Mouse (Mus musculus): ENCODE measurements around the gene Cmtm6. TPM values are rescaled to one million over a fixed set of nuclear protein-coding genes. Genes with fewer than 3 reads are reported as not detected.

The Cmtm6 gene
- polyA plus RNA-seq, 1 experiment = 76.2 TPM

DNA sequence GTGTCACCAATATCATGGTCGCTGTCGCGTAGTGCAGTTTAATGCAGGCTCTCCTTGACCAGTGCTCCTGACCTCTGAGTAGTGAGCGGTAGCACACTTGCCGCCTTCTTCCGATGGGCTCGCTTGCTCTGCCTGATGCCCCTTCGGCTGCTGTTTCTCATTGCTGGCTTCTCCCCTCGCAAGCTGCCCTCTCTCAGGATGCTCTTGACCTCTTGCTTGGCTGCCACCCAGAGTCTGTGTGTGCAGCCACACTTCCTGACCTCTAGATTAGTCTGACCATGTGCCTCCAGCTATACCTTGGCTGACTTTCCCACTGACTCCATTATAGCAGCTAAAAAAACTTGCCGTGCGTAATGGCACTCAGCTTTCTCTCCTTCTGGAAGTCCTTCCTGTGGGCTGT, 5.5 kb downstream of the Cmtm6 start:
- Histone ChIP-seq H3K27me3 (ENCODE audit: control insufficient read depth, insufficient read depth, low read length) (no peaks in the 10 kb centered on the region), H3K4me3 (ENCODE audit: control insufficient read depth, insufficient read depth, low read length) (no peak overlapping the region), H3K4me1 (replicated peaks; ENCODE audit: control insufficient read depth, insufficient read depth, low read length) (peaks cover 13% of the 10 kb centered on the region), H3K36me3 (ENCODE audit: control insufficient read depth, insufficient read depth, low read length) (peaks cover 13% of the 10 kb centered on the region), H3K27ac (ENCODE audit: control insufficient read depth, insufficient read depth, low read length) (no peak overlapping the region)
- WGBS = 95% methylated on average over 11 of the region's 11 CpGs
- DNase-seq = no peak
- TF ChIP-seq POLR2A (IDR thresholded peaks at IDR 0.05; ENCODE audit: control insufficient read depth, extremely low read depth, insufficient read depth, low read length, poor library complexity) = no peak
- TF ChIP-seq CTCF (IDR thresholded peaks at IDR 0.05; ENCODE audit: borderline replicate concordance, control insufficient read depth, extremely low read depth, insufficient read depth, low read length, poor library complexity) = no peak

- H3K27ac ChIP-seq (ENCODE audit: control insufficient read depth, insufficient read depth, low read length) = no peak overlapping the region
- 87% methylated on average over 9 of the region's 9 CpGs for WGBS
- no peaks in the 10 kb centered on the region for H3K27me3 ChIP-seq (ENCODE audit: control insufficient read depth, insufficient read depth, low read length)
- H3K4me1 ChIP-seq (replicated peaks; ENCODE audit: control insufficient read depth, insufficient read depth, low read length) = peaks cover 14% of the 10 kb centered on the region
- DNase-seq = no peak
- peaks cover 23% of the 10 kb centered on the region for H3K36me3 ChIP-seq (ENCODE audit: control insufficient read depth, insufficient read depth, low read length)
- no peak overlapping the region for H3K4me3 ChIP-seq (ENCODE audit: control insufficient read depth, insufficient read depth, low read length)
- TF ChIP-seq POLR2A (IDR thresholded peaks at IDR 0.05; ENCODE audit: control insufficient read depth, extremely low read depth, insufficient read depth, low read length, poor library complexity) (no peak), CTCF (IDR thresholded peaks at IDR 0.05; ENCODE audit: borderline replicate concordance, control insufficient read depth, extremely low read depth, insufficient read depth, low read length, poor library complexity) (no peak)
Measured at GRCm38 (mm10) chr9:114740336-114740735, 9.4 kb downstream of the Cmtm6 start.

DNA sequence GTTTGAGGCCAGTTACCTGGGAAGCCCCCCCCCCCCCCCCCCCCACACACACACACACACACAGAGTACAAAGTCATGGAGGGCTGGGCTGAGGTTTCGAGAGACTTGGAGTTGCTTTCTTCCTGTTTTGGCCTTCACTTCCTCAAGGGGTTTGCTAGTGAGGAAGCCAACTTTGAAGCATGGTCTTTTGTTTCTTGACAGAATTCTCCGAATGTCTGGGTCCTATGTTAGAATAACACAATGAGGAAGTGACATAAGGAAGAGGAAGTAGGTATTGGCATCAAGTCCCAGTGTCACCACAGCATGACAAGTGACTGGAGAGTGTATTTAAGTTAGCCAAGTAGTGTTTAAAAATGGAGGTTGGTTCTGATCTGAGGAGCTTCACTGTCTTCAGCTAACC, 11.8 kb downstream of the Cmtm6 start:
- WGBS = 6% methylated on average over 2 of the region's 2 CpGs
- no peak for DNase-seq
- Histone ChIP-seq H3K4me3 (ENCODE audit: control insufficient read depth, insufficient read depth, low read length) (0 out of 2 replicates have a peak overlapping the region, but pooled peaks have one; percentile 4), H3K27me3 (ENCODE audit: control insufficient read depth, insufficient read depth, low read length) (no peaks in the 10 kb centered on the region), H3K27ac (ENCODE audit: control insufficient read depth, insufficient read depth, low read length) (peak overlapping the region; percentile 93), H3K36me3 (ENCODE audit: control insufficient read depth, insufficient read depth, low read length) (peaks cover 41% of the 10 kb centered on the region), H3K4me1 (replicated peaks; ENCODE audit: control insufficient read depth, insufficient read depth, low read length) (peaks cover 14% of the 10 kb centered on the region)
- TF ChIP-seq POLR2A (IDR thresholded peaks at IDR 0.05; ENCODE audit: control insufficient read depth, extremely low read depth, insufficient read depth, low read length, poor library complexity) (no peak), CTCF (IDR thresholded peaks at IDR 0.05; ENCODE audit: borderline replicate concordance, control insufficient read depth, extremely low read depth, insufficient read depth, low read length, poor library complexity) (no peak)

GRCm38 (mm10) chr9:114745163-114745562, 14.2 kb downstream of the Cmtm6 start:
- no peak for DNase-seq
- Histone ChIP-seq H3K27ac (ENCODE audit: control insufficient read depth, insufficient read depth, low read length) (no peak overlapping the region), H3K36me3 (ENCODE audit: control insufficient read depth, insufficient read depth, low read length) (peaks cover 41% of the 10 kb centered on the region), H3K4me3 (ENCODE audit: control insufficient read depth, insufficient read depth, low read length) (no peak overlapping the region), H3K4me1 (replicated peaks; ENCODE audit: control insufficient read depth, insufficient read depth, low read length) (peaks cover 13% of the 10 kb centered on the region), H3K27me3 (ENCODE audit: control insufficient read depth, insufficient read depth, low read length) (no peaks in the 10 kb centered on the region)
- 96% methylated on average over 4 of the region's 4 CpGs for WGBS
- TF ChIP-seq POLR2A (IDR thresholded peaks at IDR 0.05; ENCODE audit: control insufficient read depth, extremely low read depth, insufficient read depth, low read length, poor library complexity) (no peak), CTCF (IDR thresholded peaks at IDR 0.05; ENCODE audit: borderline replicate concordance, control insufficient read depth, extremely low read depth, insufficient read depth, low read length, poor library complexity) (no peak)

GRCm38 (mm10) chr9:114745654-114746053, 14.7 kb downstream of the Cmtm6 start:
- H3K36me3 ChIP-seq (ENCODE audit: control insufficient read depth, insufficient read depth, low read length) = peaks cover 41% of the 10 kb centered on the region

DNA sequence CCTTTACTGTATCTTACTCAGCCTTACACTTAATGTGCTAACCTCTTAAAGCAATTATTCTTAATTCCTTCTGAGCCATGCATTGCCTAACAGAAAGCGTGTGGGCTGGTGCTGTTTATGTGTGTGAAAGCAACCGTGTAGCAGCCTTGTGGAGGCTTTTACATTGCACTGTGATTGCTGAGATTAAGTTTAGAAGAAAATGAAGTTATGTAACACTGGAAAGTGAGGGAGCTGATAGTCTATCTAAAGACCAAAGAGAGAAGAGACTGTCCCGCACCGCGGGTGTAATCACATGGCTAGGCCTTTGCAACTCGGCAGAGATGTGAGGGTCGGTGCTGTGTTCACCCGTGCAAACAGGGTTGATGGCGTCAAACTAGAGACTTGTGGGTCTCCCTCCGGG, 16.1 kb downstream of the Cmtm6 start:
- DNase-seq = no peak
- H3K4me1 ChIP-seq (replicated peaks; ENCODE audit: control insufficient read depth, insufficient read depth, low read length) = peaks cover 8% of the 10 kb centered on the region

More at GRCm38 (mm10) chr9:114745654-114746053, 14.7 kb downstream of the Cmtm6 start:
- WGBS = 35% methylated on average over 4 of the region's 4 CpGs
- Histone ChIP-seq H3K4me3 (ENCODE audit: control insufficient read depth, insufficient read depth, low read length) (no peak overlapping the region), H3K4me1 (replicated peaks; ENCODE audit: control insufficient read depth, insufficient read depth, low read length) (peaks cover 10% of the 10 kb centered on the region), H3K27ac (ENCODE audit: control insufficient read depth, insufficient read depth, low read length) (no peak overlapping the region), H3K27me3 (ENCODE audit: control insufficient read depth, insufficient read depth, low read length) (no peaks in the 10 kb centered on the region)
- TF ChIP-seq CTCF (IDR thresholded peaks at IDR 0.05; ENCODE audit: borderline replicate concordance, control insufficient read depth, extremely low read depth, insufficient read depth, low read length, poor library complexity) (no peak), POLR2A (IDR thresholded peaks at IDR 0.05; ENCODE audit: control insufficient read depth, extremely low read depth, insufficient read depth, low read length, poor library complexity) (no peak)
- no peak for DNase-seq

GRCm38 (mm10) chr9:114747466-114747865, 16.6 kb downstream of the Cmtm6 start:
- peaks cover 7% of the 10 kb centered on the region for H3K4me1 ChIP-seq (replicated peaks; ENCODE audit: control insufficient read depth, insufficient read depth, low read length)
- no peaks in the 10 kb centered on the region for H3K27me3 ChIP-seq (ENCODE audit: control insufficient read depth, insufficient read depth, low read length)
- no peak for DNase-seq
- H3K36me3 ChIP-seq (ENCODE audit: control insufficient read depth, insufficient read depth, low read length) = peaks cover 41% of the 10 kb centered on the region
- TF ChIP-seq CTCF (IDR thresholded peaks at IDR 0.05; ENCODE audit: borderline replicate concordance, control insufficient read depth, extremely low read depth, insufficient read depth, low read length, poor library complexity) (no peak), POLR2A (IDR thresholded peaks at IDR 0.05; ENCODE audit: control insufficient read depth, extremely low read depth, insufficient read depth, low read length, poor library complexity) (no peak)
- no peak overlapping the region; the same call in 1 of the 2 replicates for H3K27ac ChIP-seq (ENCODE audit: control insufficient read depth, insufficient read depth, low read length)
- H3K4me3 ChIP-seq (ENCODE audit: control insufficient read depth, insufficient read depth, low read length) = no peak overlapping the region
- WGBS = 96% methylated on average over 12 of the region's 12 CpGs

More for the DNA sequence above, 16.1 kb downstream of the Cmtm6 start:
- no peak for TF ChIP-seq POLR2A (IDR thresholded peaks at IDR 0.05; ENCODE audit: control insufficient read depth, extremely low read depth, insufficient read depth, low read length, poor library complexity)
- no peak for TF ChIP-seq CTCF (IDR thresholded peaks at IDR 0.05; ENCODE audit: borderline replicate concordance, control insufficient read depth, extremely low read depth, insufficient read depth, low read length, poor library complexity)
- 94% methylated on average over 10 of the region's 10 CpGs for WGBS
- no peak overlapping the region for H3K27ac ChIP-seq (ENCODE audit: control insufficient read depth, insufficient read depth, low read length)
- H3K4me3 ChIP-seq (ENCODE audit: control insufficient read depth, insufficient read depth, low read length) = no peak overlapping the region
- H3K36me3 ChIP-seq (ENCODE audit: control insufficient read depth, insufficient read depth, low read length) = peaks cover 41% of the 10 kb centered on the region
- H3K27me3 ChIP-seq (ENCODE audit: control insufficient read depth, insufficient read depth, low read length) = no peaks in the 10 kb centered on the region

Measured in thymus, adult 2 months (tissue).